Mouse (Mus musculus) thymus, adult 2 months (tissue): ENCODE measurements around the gene Naa50. TPM values are rescaled to one million over a fixed set of nuclear protein-coding genes. Genes with fewer than 3 reads are reported as not detected.

Source experiments
- DNase-seq: peaks from one replicate; pipeline ENCODE4 v3.0.0; 2021
- H3K27ac ChIP-seq: fragments of 200-500 bp; 2 replicates; pipeline ENCODE4 v1.5.1; 2012; ENCODE audit warnings: low read length, control low read depth; ENCODE audit not compliant: control insufficient read depth, insufficient read depth
- H3K27me3 ChIP-seq: fragments of 200-500 bp; 2 replicates; pipeline ENCODE4 v1.6.1; 2012; ENCODE audit warnings: mild to moderate bottlenecking, low read length, moderate library complexity, mixed read lengths; ENCODE audit not compliant: control insufficient read depth, insufficient read depth
- H3K36me3 ChIP-seq: fragments of 200-500 bp; 2 replicates; pipeline ENCODE4 v1.6.1; 2012; ENCODE audit warnings: mild to moderate bottlenecking, low read length, moderate library complexity; ENCODE audit not compliant: control insufficient read depth, insufficient read depth
- H3K4me1 ChIP-seq: fragments of 200-500 bp; replicated peaks from 2 replicates; pipeline ENCODE4 v1.6.1; 2012; ENCODE audit warnings: low read length; ENCODE audit not compliant: control insufficient read depth, insufficient read depth
- H3K4me3 ChIP-seq: fragments of 200-500 bp; 2 replicates; pipeline ENCODE4 v1.5.1; 2012; ENCODE audit warnings: mild to moderate bottlenecking, low read length, control low read depth, moderate library complexity; ENCODE audit not compliant: control insufficient read depth, insufficient read depth
- CTCF ChIP-seq: fragments of 200-500 bp; IDR thresholded peaks from 2 replicates; pipeline ENCODE4 v1.5.1; 2012; ENCODE audit warnings: mild to moderate bottlenecking, control low read depth, low read length, moderate library complexity, borderline replicate concordance; ENCODE audit not compliant: control insufficient read depth, poor library complexity, insufficient read depth; ENCODE audit errors: extremely low read depth
- POLR2A ChIP-seq: fragments of 200-500 bp; IDR thresholded peaks from 2 replicates; pipeline ENCODE4 v1.6.1; 2012; ENCODE audit warnings: mild to moderate bottlenecking, low read length, control low read depth, moderate library complexity; ENCODE audit not compliant: control insufficient read depth, poor library complexity, insufficient read depth; ENCODE audit errors: extremely low read depth
- WGBS: fragments of 180-500 bp; shearing (Covaris S2); methylation state at CpG from one replicate; pipeline ENCODE4 v1.1.7; 2018; 5-methylcytosine and 5-hydroxymethylcytosine counted together
- polyA plus RNA-seq: library from polyadenylated mRNA; depleted of rRNA; stranded (reverse); fragments of >200 nt; gene quantifications from 2 replicates; pipeline ENCODE4 v1.2.3, GENCODE M21; 2012; rRNA removed

Naa50 gene
- 8.7 and 12.9 TPM in 2 replicates for polyA plus RNA-seq

GRCm38 (mm10) chr16:44139536-44140185, at the start of gene Naa50, which contains the start of gene Atp6v1a:
Gene Naa50, plus strand, starts transcription at chr16:44139830.
Gene Atp6v1a, minus strand, starts transcription at chr16:44139705.
- TF ChIP-seq POLR2A (peak; percentile 87; the same call in 1 of the 2 replicates), CTCF (peak; percentile 43; the same call in 1 of the 2 replicates)
- H3K4me3 ChIP-seq = peak within 1 kb of the TSS; percentile 89
- peaks cover 8% of the 10 kb centered on the region for H3K4me1 ChIP-seq
- H3K27ac ChIP-seq = peak within 1 kb of the TSS; percentile 98
- no peaks in the 10 kb centered on the region for H3K36me3 ChIP-seq
- H3K27me3 ChIP-seq = no peaks in the 10 kb centered on the region
- DNase-seq = peak; percentile 92
- under 1% methylated on average over 70 of the region's 71 CpGs for WGBS

- H3K4me1 ChIP-seq = no peaks in the 10 kb centered on the region
- over 99% methylated on average over 7 of the region's 7 CpGs for WGBS
- no peak for TF ChIP-seq CTCF
- TF ChIP-seq POLR2A = no peak
- H3K27ac ChIP-seq = no peak overlapping the region
- no peaks in the 10 kb centered on the region for H3K27me3 ChIP-seq
- no peak overlapping the region for H3K4me3 ChIP-seq
- no peak for DNase-seq
- peaks cover 59% of the 10 kb centered on the region for H3K36me3 ChIP-seq
These were observed 40.3 kb upstream of the Naa50 start for GRCm38 (mm10) chr16:44099377-44099776.

GRCm38 (mm10) chr16:44101181-44101710, 38.4 kb upstream of the Naa50 start:
- Histone ChIP-seq H3K4me1 (no peaks in the 10 kb centered on the region), H3K27me3 (no peaks in the 10 kb centered on the region), H3K36me3 (peaks cover 53% of the 10 kb centered on the region), H3K4me3 (no peak overlapping the region), H3K27ac (no peak overlapping the region)
- TF ChIP-seq POLR2A (no peak), CTCF (no peak)
- no peak for DNase-seq
- WGBS = 94% methylated on average over 12 of the region's 12 CpGs

- Histone ChIP-seq H3K27ac (no peak overlapping the region), H3K4me3 (no peak overlapping the region), H3K4me1 (no peaks in the 10 kb centered on the region), H3K27me3 (no peaks in the 10 kb centered on the region), H3K36me3 (peaks cover 58% of the 10 kb centered on the region)
- WGBS = 96% methylated on average over 2 of the region's 2 CpGs
- no peak for DNase-seq
- TF ChIP-seq POLR2A = no peak
- TF ChIP-seq CTCF = no peak
These were observed 36.7 kb upstream of the Naa50 start for GRCm38 (mm10) chr16:44102925-44103324.

GRCm38 (mm10) chr16:44103806-44104766, 35.5 kb upstream of the Naa50 start:
- peak; percentile 5 for DNase-seq
- H3K27ac ChIP-seq = no peak overlapping the region
- 96% methylated on average over 18 of the region's 18 CpGs for WGBS
- H3K27me3 ChIP-seq = no peaks in the 10 kb centered on the region
- no peaks in the 10 kb centered on the region for H3K4me1 ChIP-seq
- no peak overlapping the region for H3K4me3 ChIP-seq
- TF ChIP-seq CTCF (no peak), POLR2A (no peak)
- peaks cover 53% of the 10 kb centered on the region for H3K36me3 ChIP-seq

DNA sequence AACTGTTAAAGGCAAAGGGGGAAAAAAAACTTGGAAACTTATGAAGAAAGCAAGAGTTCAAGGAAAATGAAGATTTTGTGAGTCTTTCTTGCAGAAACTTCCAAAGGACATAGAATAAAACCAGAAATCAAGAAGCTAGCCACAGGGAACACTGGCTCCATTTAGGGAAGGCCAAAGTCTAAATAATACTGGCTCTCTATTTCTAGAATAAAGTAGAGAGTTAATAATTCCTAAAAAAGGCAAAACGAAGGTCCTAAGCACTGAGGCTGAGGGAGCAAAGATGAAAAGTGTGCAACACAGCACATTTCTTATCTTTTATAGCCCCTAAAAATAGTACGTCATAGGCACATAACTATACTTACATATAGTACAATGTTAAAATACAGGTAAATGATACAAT, 34.4 kb upstream of the Naa50 start:
- TF ChIP-seq POLR2A = no peak
- TF ChIP-seq CTCF = no peak
- Histone ChIP-seq H3K4me3 (no peak overlapping the region), H3K27ac (no peak overlapping the region), H3K36me3 (peaks cover 53% of the 10 kb centered on the region), H3K4me1 (no peaks in the 10 kb centered on the region), H3K27me3 (no peaks in the 10 kb centered on the region)
- no peak for DNase-seq
- 98% methylated on average over 2 of the region's 2 CpGs for WGBS
